Mouse (Mus musculus): ENCODE results near the gene Gm21190. TPM values are rescaled to one million over a fixed set of nuclear protein-coding genes. Genes with fewer than 3 reads are reported as not detected.
"Not testable (repeated sequence)": the region's sequence is repeated elsewhere in the genome, so short reads cannot be mapped to it uniquely, and the experiment has no call there.

Gene Gm21190
- total RNA-seq, 4 experiments from 2014 or later = not detected

DNA sequence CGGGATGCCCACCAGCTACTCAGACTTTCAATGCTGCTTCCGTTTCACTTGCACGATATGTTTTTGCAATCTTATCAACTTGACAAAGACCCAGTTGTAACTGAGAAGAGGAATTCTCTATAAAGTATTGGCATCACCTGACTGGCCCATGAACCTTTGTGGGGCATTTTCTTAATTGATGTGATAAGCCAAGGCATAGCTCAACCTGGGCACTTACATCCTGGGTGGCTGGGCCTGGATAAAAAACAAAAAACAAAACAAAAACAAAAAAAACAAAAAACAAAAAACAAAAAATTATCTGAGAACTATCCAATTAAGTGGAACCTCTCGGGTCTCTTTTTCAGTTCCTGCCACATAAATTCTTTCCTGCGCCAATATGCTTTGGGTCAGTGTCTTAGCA, 40.3 kb downstream of the Gm21190 start:
- no peak for DNase-seq

DNA sequence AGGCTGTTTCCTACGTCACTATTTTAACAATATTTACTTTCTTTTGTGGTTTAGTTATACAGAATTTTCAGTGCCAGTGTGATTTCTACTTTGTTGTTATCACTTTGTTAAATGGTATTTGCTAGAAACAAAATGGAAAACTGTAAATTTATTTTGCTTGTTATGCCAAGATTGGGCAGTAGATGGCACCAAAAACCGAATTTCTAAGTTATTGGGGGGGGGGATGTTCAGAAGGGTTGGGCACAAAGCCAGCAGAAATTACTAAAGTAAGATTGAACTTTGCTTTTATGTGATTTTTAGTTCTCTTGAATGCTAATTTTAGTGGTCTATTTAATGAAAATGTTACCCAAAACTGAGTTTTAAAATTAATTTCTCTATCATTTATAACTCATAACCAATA, 44.4 kb downstream of the Gm21190 start:
- DNase-seq = not testable (repeated sequence)

DNA sequence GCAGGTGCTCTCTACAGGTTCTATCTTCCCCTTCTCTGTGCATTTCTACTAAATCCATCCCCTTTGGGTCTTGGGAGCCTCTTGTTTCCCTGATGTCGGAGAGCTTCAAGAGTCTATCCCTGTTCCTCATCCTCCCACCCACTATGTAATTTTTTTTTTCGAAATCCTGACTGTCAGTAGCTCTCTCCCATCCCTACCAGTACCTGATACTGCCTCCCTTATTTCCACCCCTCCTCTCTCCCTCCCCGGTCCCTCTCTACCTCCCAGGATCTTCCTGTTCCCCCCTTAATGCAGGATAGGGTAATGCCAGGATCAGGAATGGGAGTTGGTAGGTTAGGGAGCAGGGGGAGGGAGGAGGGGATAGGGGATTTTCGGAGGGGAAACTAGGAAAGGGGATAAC, 45.4 kb downstream of the Gm21190 start:
- not testable (repeated sequence) for DNase-seq

DNA sequence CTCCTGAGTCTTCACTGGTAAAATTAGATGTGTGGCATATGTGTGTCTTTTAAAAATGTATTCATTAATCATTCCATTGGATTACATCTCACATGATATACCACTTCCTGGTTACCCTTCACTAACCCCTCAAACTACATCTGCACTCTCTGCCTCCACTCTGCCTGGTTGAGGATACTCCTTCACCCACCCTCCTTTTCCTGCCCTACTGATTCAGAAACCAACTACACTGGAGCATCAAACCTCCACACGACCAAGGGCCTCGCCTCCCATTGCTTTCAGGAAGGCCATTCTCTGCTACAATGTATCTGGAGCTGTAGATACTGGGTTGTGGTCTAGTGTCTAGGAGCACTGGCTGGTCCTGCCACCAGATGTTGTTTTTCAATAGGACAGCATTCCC, 46.2 kb downstream of the Gm21190 start:
- not testable (repeated sequence) for DNase-seq

DNA sequence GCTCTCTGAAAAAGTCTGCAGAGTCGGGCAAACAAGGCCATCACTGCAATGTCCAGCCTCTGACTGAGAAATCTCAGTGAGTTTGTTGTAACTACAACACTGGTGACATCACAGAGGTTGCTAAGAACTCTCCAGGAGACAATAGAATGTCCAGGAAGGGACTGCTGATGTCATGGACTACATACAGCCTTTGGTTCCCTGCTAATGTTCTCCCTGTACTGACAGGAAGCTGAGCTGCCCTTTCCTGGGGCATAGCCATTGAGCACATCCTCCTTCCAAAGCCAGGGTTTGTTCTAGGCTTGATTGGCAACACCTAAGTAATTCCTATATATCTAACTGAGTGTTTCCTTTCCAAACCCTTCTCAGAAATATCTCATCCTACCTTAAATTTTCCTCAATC, 52.6 kb downstream of the Gm21190 start, which contains the start of gene Gm21149:
Gm21149 (minus strand) TSS at position 101 of the 400 bp plus-strand sequence.
- DNase-seq = not testable (repeated sequence)

Other genes with a start within 250 kb of the Gm21190 start
- not detected for gene Gm21149, start 52.7 kb downstream of the Gm21190 start, total RNA-seq (2022)
- gene Gm21083, start 48.1 kb upstream of the Gm21190 start, total RNA-seq (2022) = not detected
- not detected for gene Speer4d, start 89.8 kb upstream of the Gm21190 start, total RNA-seq (2022)
- gene 4930572O03Rik, start 127.8 kb upstream of the Gm21190 start, total RNA-seq (2022) = not detected
- not detected for gene Speer4c, start 185.0 kb upstream of the Gm21190 start, total RNA-seq (2022)